Mouse (Mus musculus) intestine, embryonic 16.5 days (tissue): Measurements from ENCODE around the gene Zfp853. TPM values are rescaled to one million over a fixed set of nuclear protein-coding genes. Genes with fewer than 3 reads are reported as not detected.

Experiments
- ATAC-seq: fragments of 200-750 bp; cut with Nextera tagmentation; 2 replicates; pipeline ENCODE4 v1.8.0; 2017; ENCODE audit warnings: moderate TSS enrichment, moderate library complexity
- H3K27ac ChIP-seq: fragments of 300-500 bp; sonication (generic); 2 replicates; pipeline ENCODE4 v1.5.1; 2014; ENCODE audit warnings: mild to moderate bottlenecking, low read length
- H3K27me3 ChIP-seq: fragments of 300-500 bp; sonication (generic); replicated peaks from 2 replicates; pipeline ENCODE4 v1.6.1; 2014; ENCODE audit warnings: low read length, control low read depth, mixed read lengths; ENCODE audit not compliant: control insufficient read depth, insufficient read depth
- H3K36me3 ChIP-seq: fragments of 300-500 bp; sonication (generic); 2 replicates; pipeline ENCODE4 v1.6.1; 2014; ENCODE audit warnings: low read length, control low read depth; ENCODE audit not compliant: control insufficient read depth, insufficient read depth
- H3K4me1 ChIP-seq: fragments of 300-500 bp; sonication (generic); 2 replicates; pipeline ENCODE4 v1.6.1; 2014; ENCODE audit warnings: low read length, control low read depth, mixed read lengths; ENCODE audit not compliant: control insufficient read depth, insufficient read depth
- H3K4me2 ChIP-seq: fragments of 300-500 bp; sonication (generic); 2 replicates; pipeline ENCODE4 v1.6.1; 2014; ENCODE audit warnings: low read depth, low read length, control low read depth
- H3K4me3 ChIP-seq: fragments of 300-500 bp; sonication (generic); 2 replicates; pipeline ENCODE4 v1.5.1; 2014; ENCODE audit warnings: mild to moderate bottlenecking, low read length
- H3K9ac ChIP-seq: fragments of 300-500 bp; sonication (generic); 2 replicates; pipeline ENCODE4 v1.6.1; 2014; ENCODE audit warnings: low read depth, low read length
- H3K9me3 ChIP-seq: fragments of 300-500 bp; sonication (generic); 2 replicates; pipeline ENCODE4 v1.6.1; 2016; ENCODE audit warnings: low read length, control low read depth; ENCODE audit not compliant: control insufficient read depth
- WGBS: fragments of 180-500 bp; shearing (Covaris S2); extraction: QIAGEN DNeasy Blood & Tissue Kit; methylation state at CpG from one replicate; pipeline ENCODE4 v1.1.7; 2014; 5-methylcytosine and 5-hydroxymethylcytosine counted together
- polyA plus RNA-seq: library from polyadenylated mRNA; unstranded; fragments of >200 nt; fragmentation: Nextera tagmentation; extraction: Ambion mirVana; gene quantifications from 2 replicates; pipeline ENCODE4 v1.2.1, GENCODE M21; 2015

Gene Zfp853
- polyA plus RNA-seq, 1 experiment from 2014 or later: not detected

DNA sequence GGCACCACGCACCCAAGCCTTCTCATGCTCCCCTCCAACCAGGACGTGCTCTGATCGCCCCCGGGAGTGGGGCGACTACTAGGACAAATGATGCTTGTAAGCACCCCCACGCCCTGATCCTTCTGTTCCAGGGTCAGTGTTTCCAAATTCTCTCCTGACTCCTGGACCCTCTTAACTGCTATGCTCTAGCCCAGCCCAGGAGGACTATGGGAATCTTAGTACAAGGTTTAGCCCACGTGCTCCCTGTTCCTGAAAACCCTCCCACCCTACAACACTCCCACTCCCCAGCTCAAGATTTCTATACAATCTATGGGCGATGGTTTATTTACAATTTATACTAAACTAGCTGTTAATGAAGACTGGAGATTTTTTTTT is 22.1 kb upstream of the Zfp853 start:
- Histone ChIP-seq H3K9me3 (no peaks in the 10 kb centered on the region), H3K4me1 (peaks cover 15% of the 10 kb centered on the region), H3K9ac (peak overlapping the region; percentile 92), H3K27me3 (no peaks in the 10 kb centered on the region), H3K4me2 (peak overlapping the region; percentile 59), H3K27ac (no peak overlapping the region), H3K36me3 (peaks cover 17% of the 10 kb centered on the region), H3K4me3 (peak overlapping the region; percentile 90)
- WGBS: 15% methylated on average over 8 of the region's 8 CpGs
- ATAC-seq: no peak

DNA sequence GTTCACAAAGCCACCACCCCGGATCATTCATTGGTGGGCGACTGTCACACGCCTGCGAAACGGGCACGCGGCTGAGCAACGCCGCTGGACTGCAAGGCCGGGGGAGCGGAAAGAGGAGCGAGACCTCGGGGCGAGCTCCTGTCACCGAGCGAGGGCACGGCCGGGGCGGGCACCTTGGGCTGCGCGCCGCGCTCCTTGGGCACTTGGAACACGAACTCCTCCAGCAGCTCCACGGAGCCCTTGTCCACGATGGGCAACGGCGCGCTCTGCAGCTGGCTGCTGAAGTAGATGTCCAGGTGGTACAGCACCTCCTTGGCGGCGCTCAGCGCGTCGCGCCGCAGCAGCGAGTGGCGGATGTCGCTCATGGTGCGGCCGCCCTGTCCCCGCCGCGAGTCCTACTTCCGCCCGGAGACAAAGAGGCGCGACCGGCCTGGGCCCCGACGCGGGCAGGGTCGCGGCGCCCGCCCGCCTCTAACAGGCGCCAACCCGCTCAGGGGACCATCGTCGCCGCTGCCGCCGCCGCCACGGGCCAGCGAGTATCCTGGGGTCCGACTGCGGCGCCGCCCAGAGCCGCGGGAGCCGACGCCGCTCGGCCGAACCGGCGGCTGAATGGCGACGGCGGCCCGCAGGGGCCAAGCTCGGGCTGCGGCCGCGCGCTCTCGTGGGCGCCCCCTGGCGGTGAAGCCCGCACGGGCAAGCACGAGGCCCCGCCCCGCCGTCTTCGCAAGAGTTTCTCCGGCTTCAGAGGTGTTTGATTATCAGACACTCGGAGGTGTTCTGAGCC is 21.5 kb upstream of the Zfp853 start, which contains the start of gene E130309D02Rik:
Gene E130309D02Rik (minus strand): TSS at position 631 of the 784 bp plus-strand sequence.
- WGBS: under 1% methylated on average over 91 of the region's 101 CpGs
- peaks cover 15% of the 10 kb centered on the region for H3K4me1 ChIP-seq
- no peaks in the 10 kb centered on the region for H3K27me3 ChIP-seq
- H3K9ac ChIP-seq: peak within 1 kb of the TSS; percentile 92
- peak within 1 kb of the TSS; percentile 87 for H3K27ac ChIP-seq
- peak; percentile 87 for ATAC-seq
- peak within 1 kb of the TSS; percentile 90 for H3K4me2 ChIP-seq
- no peaks in the 10 kb centered on the region for H3K9me3 ChIP-seq
- peak within 1 kb of the TSS; percentile 90 for H3K4me3 ChIP-seq
- peaks cover 18% of the 10 kb centered on the region; the same call in 1 of the 2 replicates for H3K36me3 ChIP-seq

DNA sequence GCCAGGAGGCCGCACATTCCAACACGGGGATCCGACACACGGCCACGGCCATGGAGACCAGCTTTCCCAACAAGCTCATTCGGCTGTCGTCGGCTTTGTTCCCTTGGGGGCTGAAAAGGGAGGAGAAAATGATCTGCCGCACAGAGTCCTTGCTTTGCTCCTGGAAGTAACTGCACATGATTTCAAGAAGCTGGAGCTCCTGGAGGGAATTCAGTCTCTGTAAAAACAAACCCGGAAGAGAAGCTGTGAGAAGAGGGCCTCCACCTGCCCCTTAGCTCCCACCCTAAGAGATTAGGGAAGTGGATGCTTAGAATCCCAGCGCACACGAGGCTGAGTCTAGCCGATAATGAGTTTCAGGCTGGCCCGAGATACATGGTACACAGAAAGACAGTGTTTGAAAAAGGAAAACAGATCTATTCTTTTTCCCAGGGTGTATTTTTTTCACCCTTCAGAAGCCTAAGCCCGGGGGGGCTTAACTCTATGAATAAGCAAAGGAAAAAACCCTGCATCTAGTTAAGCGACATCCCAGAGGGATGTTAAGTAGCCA is 20.8 kb upstream of the Zfp853 start:
- 3% methylated on average over 16 of the region's 16 CpGs for WGBS
- H3K4me1 ChIP-seq: peaks cover 15% of the 10 kb centered on the region
- peak overlapping the region; percentile 90 for H3K4me3 ChIP-seq
- H3K27ac ChIP-seq: no peak overlapping the region
- no peaks in the 10 kb centered on the region for H3K9me3 ChIP-seq
- H3K4me2 ChIP-seq: peak overlapping the region; percentile 90
- ATAC-seq: no peak
- no peaks in the 10 kb centered on the region for H3K27me3 ChIP-seq
- H3K36me3 ChIP-seq: peaks cover 23% of the 10 kb centered on the region; the same call in 1 of the 2 replicates
- peak overlapping the region; percentile 92 for H3K9ac ChIP-seq

DNA sequence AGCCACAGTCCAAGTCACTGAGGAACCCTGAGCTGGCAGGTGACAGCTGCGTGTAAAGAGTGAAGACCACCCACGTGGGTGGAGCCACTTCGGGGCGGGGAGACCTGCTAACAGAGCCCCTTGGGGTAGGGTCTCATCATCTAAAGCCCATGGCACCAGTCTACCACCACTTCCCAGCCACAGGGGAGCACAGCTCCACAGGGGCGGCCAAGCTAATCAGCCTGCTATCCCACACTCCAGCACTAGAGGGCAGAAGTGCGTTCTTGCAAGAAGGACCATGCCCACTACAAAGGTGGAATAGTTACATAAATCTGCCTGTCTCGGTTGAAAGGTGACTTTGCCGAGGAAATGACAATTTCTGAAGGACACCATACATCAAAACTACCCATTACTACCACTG is 18.5 kb upstream of the Zfp853 start:
- Histone ChIP-seq H3K27ac (no peak overlapping the region), H3K9me3 (no peaks in the 10 kb centered on the region), H3K4me2 (no peak overlapping the region), H3K9ac (no peak overlapping the region), H3K4me3 (no peak overlapping the region), H3K27me3 (no peaks in the 10 kb centered on the region), H3K4me1 (peaks cover 15% of the 10 kb centered on the region), H3K36me3 (peaks cover 33% of the 10 kb centered on the region; the same call in 1 of the 2 replicates)
- WGBS: 66% methylated on average over 8 of the region's 8 CpGs
- ATAC-seq: no peak

DNA sequence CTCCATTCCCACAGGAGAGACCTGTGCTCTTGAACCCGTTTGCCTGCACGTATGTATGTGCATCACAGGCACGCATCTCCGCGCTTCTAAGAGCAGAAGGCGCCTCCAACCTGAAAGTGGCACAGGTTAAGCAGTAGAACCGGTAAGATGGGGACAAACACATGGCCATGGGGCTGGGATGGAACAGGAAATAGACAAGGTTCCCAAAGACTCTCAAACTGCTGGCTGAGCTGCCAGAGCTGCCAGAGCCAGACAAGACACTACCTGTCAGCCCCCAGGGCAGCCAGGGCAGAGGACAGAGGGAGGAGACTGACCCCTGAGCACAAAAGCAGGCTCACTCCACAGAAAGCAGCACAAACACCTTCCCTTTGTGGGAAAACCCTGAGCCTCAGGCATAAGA is 16.5 kb upstream of the Zfp853 start:
- Histone ChIP-seq H3K4me1 (peaks cover 12% of the 10 kb centered on the region), H3K4me3 (no peak overlapping the region), H3K36me3 (peaks cover 37% of the 10 kb centered on the region; the same call in 1 of the 2 replicates), H3K9ac (no peak overlapping the region), H3K4me2 (no peak overlapping the region), H3K27ac (no peak overlapping the region), H3K27me3 (no peaks in the 10 kb centered on the region), H3K9me3 (no peaks in the 10 kb centered on the region)
- ATAC-seq: no peak
- WGBS: 93% methylated on average over 7 of the region's 7 CpGs

DNA sequence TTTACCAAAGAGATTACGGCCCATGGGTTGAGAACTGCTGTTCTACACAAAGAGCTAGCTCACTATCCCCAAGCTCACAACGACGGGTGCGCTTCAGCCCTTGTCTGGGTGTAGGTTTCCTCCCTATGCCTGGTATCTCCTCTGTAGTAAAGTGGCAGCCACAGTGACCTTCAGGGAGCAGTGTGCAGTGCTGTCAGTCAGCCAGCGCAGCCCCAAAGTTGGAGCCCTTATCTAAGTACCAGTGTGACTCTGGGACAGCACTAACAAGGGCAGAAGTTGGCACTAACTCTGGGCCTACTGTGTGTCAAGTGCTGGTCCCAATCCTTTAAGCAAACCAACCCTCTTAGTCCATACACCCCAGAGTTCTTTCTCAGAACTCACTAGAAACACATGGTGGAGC is 15.4 kb upstream of the Zfp853 start:
- no peak for ATAC-seq
- peaks cover 38% of the 10 kb centered on the region; the same call in 1 of the 2 replicates for H3K36me3 ChIP-seq

DNA sequence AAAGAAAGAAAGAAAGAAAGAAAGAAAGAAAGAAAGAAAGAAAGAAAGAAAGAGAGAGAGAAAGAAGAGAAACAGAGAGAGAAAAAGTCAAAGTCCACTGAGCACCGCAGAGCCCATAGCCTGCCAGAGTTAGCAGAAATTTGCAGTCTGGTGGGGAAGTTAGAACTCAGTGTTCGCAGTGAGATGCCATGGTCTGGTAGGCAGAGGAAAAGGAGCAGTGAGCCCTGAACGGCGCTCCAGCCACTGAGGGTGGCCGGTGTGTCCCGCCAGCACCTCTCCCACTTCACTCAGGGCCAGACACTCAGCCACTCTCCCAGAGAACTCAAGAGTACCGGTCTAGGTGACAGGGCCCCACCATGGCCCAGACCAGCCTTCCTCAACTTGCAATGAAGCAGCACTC is 10.8 kb upstream of the Zfp853 start:
- Histone ChIP-seq H3K4me3 (no peak overlapping the region), H3K4me1 (no peaks in the 10 kb centered on the region), H3K27me3 (no peaks in the 10 kb centered on the region), H3K9me3 (no peaks in the 10 kb centered on the region), H3K9ac (no peak overlapping the region), H3K36me3 (peaks cover 36% of the 10 kb centered on the region), H3K4me2 (no peak overlapping the region), H3K27ac (no peak overlapping the region)
- ATAC-seq: no peak
- WGBS: 89% methylated on average over 7 of the region's 7 CpGs

More for the DNA sequence above, 15.4 kb upstream of the Zfp853 start:
- no peak overlapping the region for H3K4me3 ChIP-seq
- no peak overlapping the region for H3K27ac ChIP-seq
- no peaks in the 10 kb centered on the region for H3K27me3 ChIP-seq
- peaks cover 7% of the 10 kb centered on the region for H3K4me1 ChIP-seq
- H3K9me3 ChIP-seq: no peaks in the 10 kb centered on the region
- no peak overlapping the region for H3K9ac ChIP-seq
- no peak overlapping the region for H3K4me2 ChIP-seq
- WGBS: 92% methylated on average over 5 of the region's 5 CpGs

DNA sequence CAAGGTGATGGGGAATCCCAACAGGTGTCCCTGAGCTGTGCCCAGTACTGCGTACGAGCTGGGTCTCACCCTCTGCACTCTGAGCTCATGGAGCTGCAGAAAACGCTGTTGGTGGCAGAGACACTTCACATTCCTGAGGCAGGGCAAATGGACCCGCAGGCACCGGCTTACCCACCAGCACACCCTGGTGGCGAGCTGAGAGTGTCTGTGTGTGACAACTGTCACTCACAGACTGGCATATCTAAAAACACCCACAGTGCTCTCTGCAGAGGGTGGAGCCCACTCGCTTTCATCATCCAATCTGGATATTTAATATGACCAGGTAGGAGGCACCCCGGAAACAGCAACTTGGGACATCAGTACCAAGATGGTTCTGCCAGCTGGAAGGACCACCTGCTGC is 7.9 kb upstream of the Zfp853 start:
- peaks cover 25% of the 10 kb centered on the region for H3K36me3 ChIP-seq
- no peak overlapping the region for H3K9ac ChIP-seq
- no peaks in the 10 kb centered on the region for H3K27me3 ChIP-seq
- H3K4me2 ChIP-seq: no peak overlapping the region
- H3K9me3 ChIP-seq: 0 out of 2 replicates have a peak, but pooled peaks cover 4% of the 10 kb centered on the region
- WGBS: 87% methylated on average over 8 of the region's 8 CpGs
- H3K4me1 ChIP-seq: no peaks in the 10 kb centered on the region
- no peak overlapping the region for H3K27ac ChIP-seq
- H3K4me3 ChIP-seq: no peak overlapping the region
- ATAC-seq: no peak

DNA sequence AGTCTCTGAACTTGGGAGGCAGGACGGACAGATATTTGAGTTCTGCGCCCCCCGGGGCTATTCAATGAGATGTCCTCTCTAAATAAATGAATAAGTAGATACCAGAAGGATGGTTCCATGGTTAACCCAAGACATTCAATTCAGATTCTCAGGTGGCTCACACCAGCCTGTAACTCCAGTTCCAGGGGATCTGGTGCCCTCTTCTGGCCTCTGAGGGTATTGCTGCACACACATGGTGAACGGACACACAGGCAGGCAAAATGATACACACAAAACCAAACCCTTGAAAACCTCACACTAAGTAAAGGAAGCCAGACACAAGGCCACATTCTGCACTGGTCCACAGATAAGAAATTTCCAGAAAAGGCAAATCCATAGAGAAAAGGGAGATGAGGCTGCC is 6.3 kb upstream of the Zfp853 start:
- Histone ChIP-seq H3K9ac (no peak overlapping the region), H3K36me3 (peaks cover 14% of the 10 kb centered on the region), H3K27me3 (no peaks in the 10 kb centered on the region), H3K4me3 (no peak overlapping the region), H3K4me2 (no peak overlapping the region), H3K9me3 (0 out of 2 replicates have a peak, but pooled peaks cover 4% of the 10 kb centered on the region), H3K27ac (no peak overlapping the region), H3K4me1 (no peaks in the 10 kb centered on the region)
- 92% methylated on average over 4 of the region's 4 CpGs for WGBS
- ATAC-seq: no peak
